Mouse (Mus musculus) liver (tissue): ENCODE measurements around the gene Syt7.

Experiments used
- DNase-seq: peaks from one replicate; pipeline ENCODE4 v3.0.0-alpha.2; 2020; ENCODE audit warnings: mixed read lengths

The Syt7 gene

GRCm38 (mm10) chr19:10461584-10461983 lies 72.7 kb downstream of the Syt7 start:
- no peak for DNase-seq

GRCm38 (mm10) chr19:10464427-10464826 lies 75.5 kb downstream of the Syt7 start:
- DNase-seq = no peak

- no peak for DNase-seq
These were observed 80.3 kb downstream of the Syt7 start for GRCm38 (mm10) chr19:10469171-10469658.

GRCm38 (mm10) chr19:10472958-10473357 lies 84.1 kb downstream of the Syt7 start:
- no peak for DNase-seq

- no peak for DNase-seq
These were observed 84.9 kb downstream of the Syt7 start for GRCm38 (mm10) chr19:10473779-10474178.

- DNase-seq = no peak
These were observed 90.7 kb downstream of the Syt7 start for GRCm38 (mm10) chr19:10479541-10479940.

GRCm38 (mm10) chr19:10482703-10483102 lies 93.8 kb downstream of the Syt7 start, which contains the start of gene Ppp1r32:
Gene Ppp1r32, minus strand, starts transcription at chr19:10482928.
- DNase-seq = no peak

- peak; percentile 45 for DNase-seq
These were observed 97.4 kb downstream of the Syt7 start for GRCm38 (mm10) chr19:10486264-10486738.

GRCm38 (mm10) chr19:10495670-10496069 lies 106.8 kb downstream of the Syt7 start:
- no peak for DNase-seq

- no peak for DNase-seq
These were observed 108.1 kb downstream of the Syt7 start for GRCm38 (mm10) chr19:10496976-10497375.

- DNase-seq = no peak
These were observed 108.7 kb downstream of the Syt7 start for GRCm38 (mm10) chr19:10497512-10498160.

- DNase-seq = no peak
These were observed 111.7 kb downstream of the Syt7 start for GRCm38 (mm10) chr19:10500581-10500980.

GRCm38 (mm10) chr19:10502571-10502970 lies 113.7 kb downstream of the Syt7 start:
- DNase-seq = peak; percentile 44
